8 mouse cellular contexts compared by ENCODE assay signal in the genomic region with DNA sequence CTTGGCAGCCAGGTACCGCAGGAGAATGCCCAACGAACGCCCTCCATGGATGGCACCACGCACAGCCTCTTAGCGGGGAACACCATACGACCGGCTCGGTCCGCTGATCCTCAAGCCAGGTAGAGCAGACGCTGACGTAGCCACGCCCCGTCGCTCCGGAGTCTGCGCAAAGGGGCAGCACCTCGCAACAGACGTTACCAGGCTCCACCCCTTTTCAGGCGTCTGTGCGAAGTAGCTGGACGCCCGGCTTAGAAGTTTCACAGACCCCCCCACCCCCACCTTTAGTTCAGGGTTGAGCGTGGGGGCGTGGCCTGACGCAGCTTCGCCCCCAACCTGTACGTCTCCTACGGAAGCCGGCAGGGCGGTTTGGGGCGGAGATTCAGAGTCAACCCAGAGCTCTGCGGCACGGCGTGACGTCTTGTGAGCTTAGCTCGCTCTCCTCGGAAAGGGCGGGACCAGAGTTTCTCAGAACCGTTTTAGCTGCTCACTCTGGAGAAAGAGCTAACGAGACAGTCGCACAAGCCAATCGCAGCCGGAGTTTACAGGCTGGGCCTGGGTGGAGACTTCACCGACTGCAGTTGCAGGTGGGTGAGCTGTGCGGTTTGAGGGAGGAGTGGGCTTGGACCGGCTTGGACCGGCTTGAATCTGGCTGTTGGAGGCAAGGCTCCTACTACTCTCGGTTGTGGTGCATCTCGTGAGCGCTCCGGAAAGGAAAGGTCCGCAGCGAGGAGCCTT. TPM values are rescaled to one million over a fixed set of nuclear protein-coding genes. Genes with fewer than 3 reads are reported as not detected.
DNase-seq lines count a peak whose midpoint lies in the region; ATAC-seq and TF ChIP-seq lines count a peak whose summit lies in the region.

A gene (minus strand): TSS at position 121 of the 735 bp plus-strand sequence.
A gene (plus strand): TSS at position 483 of the 735 bp plus-strand sequence.

- H3K27ac ChIP-seq in forebrain, embryonic 16.5 days (ENCODE audit: low read length) = peak within 1 kb of the TSS; percentile 93
- H3K27ac ChIP-seq in layer of hippocampus, adult 2 months = peak within 1 kb of the TSS; percentile 96
- peak within 1 kb of the TSS; percentile 92 for H3K27ac ChIP-seq in lung, embryonic 14.5 days (ENCODE audit: low read depth)
- peak within 1 kb of the TSS; percentile 90 for H3K27ac ChIP-seq in olfactory bulb, adult 2 months (ENCODE audit: insufficient read depth, low read depth, low read length)
- H3K27ac ChIP-seq in thymus, adult 2 months (ENCODE audit: control insufficient read depth, insufficient read depth, low read length) = peak within 1 kb of the TSS; percentile 90

- H3K36me3 ChIP-seq in G1E (replicated peaks) = peaks cover 7% of the 10 kb centered on the region
- H3K36me3 ChIP-seq in forebrain, embryonic 16.5 days (ENCODE audit: control insufficient read depth, insufficient read depth) = no peaks in the 10 kb centered on the region
- H3K36me3 ChIP-seq in lung, embryonic 14.5 days (ENCODE audit: insufficient read depth) = no peaks in the 10 kb centered on the region
- H3K36me3 ChIP-seq in thymus, adult 2 months (ENCODE audit: control insufficient read depth, insufficient read depth, low read length) = no peaks in the 10 kb centered on the region

- peak within 1 kb of the TSS; percentile 82 for H3K9ac ChIP-seq in forebrain, embryonic 16.5 days (replicated peaks; ENCODE audit: low read depth, low read length)
- peak within 1 kb of the TSS; percentile 71 for H3K9ac ChIP-seq in lung, embryonic 14.5 days

- peaks cover 16% of the 10 kb centered on the region for H3K4me1 ChIP-seq in G1E (ENCODE audit: insufficient read depth, low read depth, low read length)
- peaks cover 13% of the 10 kb centered on the region for H3K4me1 ChIP-seq in forebrain, embryonic 16.5 days (replicated peaks; ENCODE audit: control insufficient read depth, insufficient read depth, low read length)
- H3K4me1 ChIP-seq in lung, embryonic 14.5 days (ENCODE audit: insufficient read depth) = peaks cover 4% of the 10 kb centered on the region; the same call in 1 of the 2 replicates
- no peaks in the 10 kb centered on the region for H3K4me1 ChIP-seq in olfactory bulb, adult 2 months (ENCODE audit: control insufficient read depth, insufficient read depth, low read length)
- H3K4me1 ChIP-seq in thymus, adult 2 months (replicated peaks; ENCODE audit: control insufficient read depth, insufficient read depth, low read length) = no peaks in the 10 kb centered on the region

- TF ChIP-seq POLR2A in olfactory bulb, adult 2 months (IDR thresholded peaks at IDR 0.05; ENCODE audit: insufficient read depth, low read depth, low read length) = peak; percentile 70
- peak; percentile 74 for TF ChIP-seq POLR2A in thymus, adult 2 months (IDR thresholded peaks at IDR 0.05; ENCODE audit: control insufficient read depth, extremely low read depth, insufficient read depth, low read length, poor library complexity)

- WGBS in forebrain, embryonic 16.5 days = under 1% methylated on average over 53 of the region's 53 CpGs
- under 1% methylated on average over 53 of the region's 53 CpGs for WGBS in lung, embryonic 14.5 days
- under 1% methylated on average over 53 of the region's 53 CpGs for WGBS in olfactory bulb, adult 2 months
- under 1% methylated on average over 53 of the region's 53 CpGs for WGBS in thymus, adult 2 months

- no peak for TF ChIP-seq CTCF in G1E (IDR thresholded peaks at IDR 0.05; ENCODE audit: low read depth, low read length)
- TF ChIP-seq CTCF in layer of hippocampus, adult 2 months (conservative IDR thresholded peaks at IDR 0.05) = no peak
- TF ChIP-seq CTCF in lung, embryonic 14.5 days (IDR thresholded peaks at IDR 0.05; ENCODE audit: low read depth) = no peak
- no peak for TF ChIP-seq CTCF in olfactory bulb, adult 2 months (IDR thresholded peaks at IDR 0.05; ENCODE audit: insufficient read depth, low read depth, low read length)
- TF ChIP-seq CTCF in thymus, adult 2 months (IDR thresholded peaks at IDR 0.05; ENCODE audit: borderline replicate concordance, control insufficient read depth, extremely low read depth, insufficient read depth, low read length, poor library complexity) = no peak

- H3K4me3 ChIP-seq in G1E (ENCODE audit: low read depth, low read length) = peak within 1 kb of the TSS; percentile 92
- H3K4me3 ChIP-seq in forebrain, embryonic 16.5 days (replicated peaks; ENCODE audit: low read length) = peak within 1 kb of the TSS; percentile 67
- H3K4me3 ChIP-seq in layer of hippocampus, adult 2 months = peak within 1 kb of the TSS; percentile 95
- peak within 1 kb of the TSS; percentile 72 for H3K4me3 ChIP-seq in lung, embryonic 14.5 days (ENCODE audit: low read depth, low read length)
- H3K4me3 ChIP-seq in olfactory bulb, adult 2 months (ENCODE audit: insufficient read depth, low read depth, low read length) = peak within 1 kb of the TSS; percentile 91
- peak within 1 kb of the TSS; percentile 82 for H3K4me3 ChIP-seq in thymus, adult 2 months (ENCODE audit: control insufficient read depth, insufficient read depth, low read length)

- intact Hi-C loops in heart, postnatal 36 days (cut with DNase I) = loop anchor here (2.0 to 10.0 kb wide), 2 partner anchors 67 to 975 kb away; a partner anchor contains a TSS

- no peaks in the 10 kb centered on the region for H3K9me3 ChIP-seq in G1E (replicated peaks)
- H3K9me3 ChIP-seq in forebrain, embryonic 16.5 days (ENCODE audit: control insufficient read depth, low read length) = no peaks in the 10 kb centered on the region
- H3K9me3 ChIP-seq in lung, embryonic 14.5 days (ENCODE audit: low read depth, low read length) = no peaks in the 10 kb centered on the region

- peak; percentile 82 for ATAC-seq in G1E (ENCODE audit: extremely low read depth, insufficient number of reproducible peaks, low FRiP score, poor library complexity, severe bottlenecking)
- ATAC-seq in forebrain, embryonic 16.5 days = peak; percentile 98
- ATAC-seq in lung, embryonic 14.5 days (ENCODE audit: insufficient read depth) = peak; percentile 99

- no peaks in the 10 kb centered on the region for H3K27me3 ChIP-seq in G1E (ENCODE audit: insufficient read depth, low read length)
- H3K27me3 ChIP-seq in forebrain, embryonic 16.5 days (replicated peaks; ENCODE audit: control insufficient read depth, insufficient read depth, low read length) = no peaks in the 10 kb centered on the region
- H3K27me3 ChIP-seq in lung, embryonic 14.5 days (ENCODE audit: insufficient read depth, low read length) = no peaks in the 10 kb centered on the region
- H3K27me3 ChIP-seq in thymus, adult 2 months (ENCODE audit: control insufficient read depth, insufficient read depth, low read length) = no peaks in the 10 kb centered on the region

- peak within 1 kb of the TSS; percentile 81 for H3K4me2 ChIP-seq in forebrain, embryonic 16.5 days (ENCODE audit: low read length)
- peak within 1 kb of the TSS; percentile 76 for H3K4me2 ChIP-seq in lung, embryonic 14.5 days

- DNase-seq in G1E (ENCODE audit: low spot score) = peak; percentile 69
- DNase-seq in cerebellum, adult 18-20 months = peak; percentile 99
- peak; percentile 97 for DNase-seq in heart, postnatal 36 days
- DNase-seq in layer of hippocampus, adult 2 months (ENCODE audit: low spot score in 2 of 2) = peak; percentile 99 to 100
- peak; percentile 100 for DNase-seq in lung, embryonic 14.5 days
- DNase-seq in thymus, adult 2 months = peak; percentile 99

RNA-seq across cellular contexts. Expression of the first gene that starts in this region (rescaled TPM):
- 57.0 and 82.3 TPM in 2 replicates for total RNA-seq in G1E (2014; fragmentation: Nextera tagmentation)
- total RNA-seq in G1E (2017) = 27.6 and 28.9 TPM in 2 replicates
- 2.7 and 4.7 TPM in 2 replicates for polyA plus RNA-seq in G1E (2012)
- polyA plus RNA-seq in forebrain, embryonic 16.5 days (2015; fragmentation: Nextera tagmentation; extraction: Ambion mirVana) = 35.7 and 40.8 TPM in 2 replicates
- total RNA-seq in heart, postnatal 36 days (2021) = 10 to 100 TPM; 19.0 to 19.7 TPM
- total RNA-seq in layer of hippocampus, adult 2 months (2021) = 10 to 100 TPM; 27.5 to 29.0 TPM
- polyA plus RNA-seq in lung, embryonic 14.5 days (2014; fragmentation: Nextera tagmentation; extraction: Ambion mirVana) = 31.4 and 33.3 TPM in 2 replicates
- polyA plus RNA-seq in olfactory bulb, adult 2 months (2012; ENCODE audit: insufficient read depth, insufficient read length, low replicate concordance, missing spikeins) = not detected in 2 replicates
- polyA plus RNA-seq in thymus, adult 2 months (2012; rRNA removed) = 2.7 and 3.3 TPM in 2 replicates

RNA-seq across cellular contexts. Expression of the second gene that starts in this region (rescaled TPM):
- total RNA-seq in G1E (2014; fragmentation: Nextera tagmentation) (1.1 and 1.7 TPM in 2 replicates), G1E (2017) (3.4 and 4.9 TPM in 2 replicates)
- 0.07 TPM in 1 of 2 replicates, not detected in the other for polyA plus RNA-seq in G1E (2012)
- polyA plus RNA-seq in forebrain, embryonic 16.5 days (2015; fragmentation: Nextera tagmentation; extraction: Ambion mirVana) = 9.5 and 9.9 TPM in 2 replicates
- total RNA-seq in heart, postnatal 36 days (2021) = 1 to 10 TPM; 8.0 to 8.9 TPM
- total RNA-seq in layer of hippocampus, adult 2 months (2021) = 10 to 100 TPM; 10.7 to 11.5 TPM
- 5.7 and 6.6 TPM in 2 replicates for polyA plus RNA-seq in lung, embryonic 14.5 days (2014; fragmentation: Nextera tagmentation; extraction: Ambion mirVana)
- polyA plus RNA-seq in olfactory bulb, adult 2 months (2012; ENCODE audit: insufficient read depth, insufficient read length, low replicate concordance, missing spikeins) = not detected in 2 replicates
- 0.27 and 0.35 TPM in 2 replicates for polyA plus RNA-seq in thymus, adult 2 months (2012; rRNA removed)

Comparison
In these comparisons a context has a peak if more than half of its experiments do, and no peak if none do; other contexts are left out.
1. Peak in every context shown above with its lines: DNase-seq, ATAC-seq, H3K4me3 ChIP-seq and H3K27ac ChIP-seq.